Mouse (Mus musculus) T-cell, adult 2 months (primary cell): ENCODE data around the gene Cyp2g1.
"Not testable (repeated sequence)": the region's sequence is repeated elsewhere in the genome, so short reads cannot be mapped to it uniquely, and the experiment has no call there.

ENCODE experiments used
- DNase-seq: peaks from one replicate; pipeline ENCODE4 v3.0.0; 2022; ENCODE audit warnings: low spot score

Gene Cyp2g1

GRCm38 (mm10) chr7:26808592-26808991, at the start of gene Cyp2g1:
Cyp2g1 (plus strand) TSS chr7:26808892.
- DNase-seq, result no peak

GRCm38 (mm10) chr7:26767084-26767483, 41.6 kb upstream of the Cyp2g1 start:
- no peak for DNase-seq

- no peak for DNase-seq
Measured at GRCm38 (mm10) chr7:26769881-26770470, 38.7 kb upstream of the Cyp2g1 start.

- DNase-seq, result no peak
Measured at GRCm38 (mm10) chr7:26772866-26773586, 35.7 kb upstream of the Cyp2g1 start.

- no peak for DNase-seq
Measured at GRCm38 (mm10) chr7:26775866-26776265, 32.8 kb upstream of the Cyp2g1 start.

GRCm38 (mm10) chr7:26777806-26778205, 30.9 kb upstream of the Cyp2g1 start:
- no peak for DNase-seq

GRCm38 (mm10) chr7:26778474-26778873, 30.2 kb upstream of the Cyp2g1 start:
- DNase-seq, result no peak

GRCm38 (mm10) chr7:26779799-26780416, 28.8 kb upstream of the Cyp2g1 start:
- no peak for DNase-seq

GRCm38 (mm10) chr7:26780510-26780909, 28.2 kb upstream of the Cyp2g1 start:
- DNase-seq, result no peak

GRCm38 (mm10) chr7:26780998-26781766, 27.5 kb upstream of the Cyp2g1 start:
- no peak for DNase-seq

- DNase-seq, result no peak
Measured at GRCm38 (mm10) chr7:26781767-26782131, 26.9 kb upstream of the Cyp2g1 start.

- no peak for DNase-seq
Measured at GRCm38 (mm10) chr7:26783163-26783562, 25.5 kb upstream of the Cyp2g1 start.

GRCm38 (mm10) chr7:26786013-26786412, 22.7 kb upstream of the Cyp2g1 start:
- DNase-seq, result not testable (repeated sequence)

- DNase-seq, result no peak
Measured at GRCm38 (mm10) chr7:26789984-26790383, 18.7 kb upstream of the Cyp2g1 start.

- DNase-seq, result no peak
Measured at GRCm38 (mm10) chr7:26800104-26800503, 8.6 kb upstream of the Cyp2g1 start.

- no peak for DNase-seq
Measured at GRCm38 (mm10) chr7:26800996-26801395, 7.7 kb upstream of the Cyp2g1 start.

- DNase-seq, result not testable (repeated sequence)
Measured at GRCm38 (mm10) chr7:26831556-26832292, 23.0 kb downstream of the Cyp2g1 start.

GRCm38 (mm10) chr7:26832668-26833067, 24.0 kb downstream of the Cyp2g1 start:
- not testable (repeated sequence) for DNase-seq

- not testable (repeated sequence) for DNase-seq
Measured at GRCm38 (mm10) chr7:26835059-26835458, 26.4 kb downstream of the Cyp2g1 start, which contains the start of gene Cyp2a5. Cyp2a5 (plus strand) TSS chr7:26835305.

- DNase-seq, result not testable (repeated sequence)
Measured at GRCm38 (mm10) chr7:26843400-26843799, 34.7 kb downstream of the Cyp2g1 start.

- DNase-seq, result not testable (repeated sequence)
Measured at GRCm38 (mm10) chr7:26850063-26850462, 41.4 kb downstream of the Cyp2g1 start.
